Mouse (Mus musculus): ENCODE results near the gene Cdh4.

Gene Cdh4

GRCm38 (mm10) chr2:179679866-179680265 lies 237.6 kb downstream of the Cdh4 start:
- no peak for DNase-seq (ENCODE audit: low spot score in 2 of 2)

- DNase-seq (ENCODE audit: low spot score in 2 of 2), result no peak
These were observed 239.2 kb downstream of the Cdh4 start for GRCm38 (mm10) chr2:179681386-179681785.

- no peak for DNase-seq (ENCODE audit: low spot score in 2 of 2)
These were observed 245.0 kb downstream of the Cdh4 start for GRCm38 (mm10) chr2:179687243-179687681.

GRCm38 (mm10) chr2:179688976-179689375 lies 246.7 kb downstream of the Cdh4 start:
- no peak for DNase-seq (ENCODE audit: low spot score in 2 of 2)

- DNase-seq (ENCODE audit: low spot score in 2 of 2), result no peak
These were observed 247.5 kb downstream of the Cdh4 start for GRCm38 (mm10) chr2:179689761-179690160.

GRCm38 (mm10) chr2:179690571-179690970 lies 248.3 kb downstream of the Cdh4 start:
- DNase-seq (ENCODE audit: low spot score in 2 of 2), result no peak

- DNase-seq (ENCODE audit: low spot score in 2 of 2), result no peak
These were observed 252.7 kb downstream of the Cdh4 start for GRCm38 (mm10) chr2:179694936-179695335.

- no peak for DNase-seq (ENCODE audit: low spot score in 2 of 2)
These were observed 255.4 kb downstream of the Cdh4 start for GRCm38 (mm10) chr2:179697601-179698000.

- DNase-seq (ENCODE audit: low spot score in 2 of 2), result no peak
These were observed 256.2 kb downstream of the Cdh4 start for GRCm38 (mm10) chr2:179698196-179698985.

GRCm38 (mm10) chr2:179705043-179705442 lies 262.8 kb downstream of the Cdh4 start:
- DNase-seq (ENCODE audit: low spot score in 2 of 2), result no peak

GRCm38 (mm10) chr2:179705461-179705860 lies 263.2 kb downstream of the Cdh4 start:
- DNase-seq (ENCODE audit: low spot score in 2 of 2), result no peak

- no peak for DNase-seq (ENCODE audit: low spot score in 2 of 2)
These were observed 264.4 kb downstream of the Cdh4 start for GRCm38 (mm10) chr2:179706616-179707015.

- DNase-seq (ENCODE audit: low spot score in 2 of 2), result no peak
These were observed 266.9 kb downstream of the Cdh4 start for GRCm38 (mm10) chr2:179709111-179709510.

- no peak for DNase-seq (ENCODE audit: low spot score in 2 of 2)
These were observed 270.5 kb downstream of the Cdh4 start for GRCm38 (mm10) chr2:179712690-179713089.

- no peak for DNase-seq (ENCODE audit: low spot score in 2 of 2)
These were observed 271.1 kb downstream of the Cdh4 start for GRCm38 (mm10) chr2:179713326-179713725.

- no peak for DNase-seq (ENCODE audit: low spot score in 2 of 2)
These were observed 271.9 kb downstream of the Cdh4 start for GRCm38 (mm10) chr2:179714145-179714544.

GRCm38 (mm10) chr2:179715375-179715774 lies 273.1 kb downstream of the Cdh4 start:
- no peak for DNase-seq (ENCODE audit: low spot score in 2 of 2)

- no peak for DNase-seq (ENCODE audit: low spot score in 2 of 2)
These were observed 278.1 kb downstream of the Cdh4 start for GRCm38 (mm10) chr2:179720366-179720765.

GRCm38 (mm10) chr2:179721534-179722516 lies 279.6 kb downstream of the Cdh4 start:
- DNase-seq (ENCODE audit: low spot score in 2 of 2), result no peak

- peak in 1 of 2 experiments; percentile 7 for DNase-seq (ENCODE audit: low spot score in 2 of 2)
These were observed 280.6 kb downstream of the Cdh4 start for GRCm38 (mm10) chr2:179722776-179723386.

GRCm38 (mm10) chr2:179723401-179723800 lies 281.2 kb downstream of the Cdh4 start:
- DNase-seq (ENCODE audit: low spot score in 2 of 2), result no peak

GRCm38 (mm10) chr2:179729002-179729401 lies 286.8 kb downstream of the Cdh4 start:
- no peak for DNase-seq (ENCODE audit: low spot score in 2 of 2)

All from natural killer cell, adult 2 months (primary cell).